Mouse (Mus musculus): Measurements from ENCODE around the gene Fam69a.
"Not testable (repeated sequence)": the region's sequence is repeated elsewhere in the genome, so short reads cannot be mapped to it uniquely, and the experiment has no call there.

Gene Fam69a

DNA sequence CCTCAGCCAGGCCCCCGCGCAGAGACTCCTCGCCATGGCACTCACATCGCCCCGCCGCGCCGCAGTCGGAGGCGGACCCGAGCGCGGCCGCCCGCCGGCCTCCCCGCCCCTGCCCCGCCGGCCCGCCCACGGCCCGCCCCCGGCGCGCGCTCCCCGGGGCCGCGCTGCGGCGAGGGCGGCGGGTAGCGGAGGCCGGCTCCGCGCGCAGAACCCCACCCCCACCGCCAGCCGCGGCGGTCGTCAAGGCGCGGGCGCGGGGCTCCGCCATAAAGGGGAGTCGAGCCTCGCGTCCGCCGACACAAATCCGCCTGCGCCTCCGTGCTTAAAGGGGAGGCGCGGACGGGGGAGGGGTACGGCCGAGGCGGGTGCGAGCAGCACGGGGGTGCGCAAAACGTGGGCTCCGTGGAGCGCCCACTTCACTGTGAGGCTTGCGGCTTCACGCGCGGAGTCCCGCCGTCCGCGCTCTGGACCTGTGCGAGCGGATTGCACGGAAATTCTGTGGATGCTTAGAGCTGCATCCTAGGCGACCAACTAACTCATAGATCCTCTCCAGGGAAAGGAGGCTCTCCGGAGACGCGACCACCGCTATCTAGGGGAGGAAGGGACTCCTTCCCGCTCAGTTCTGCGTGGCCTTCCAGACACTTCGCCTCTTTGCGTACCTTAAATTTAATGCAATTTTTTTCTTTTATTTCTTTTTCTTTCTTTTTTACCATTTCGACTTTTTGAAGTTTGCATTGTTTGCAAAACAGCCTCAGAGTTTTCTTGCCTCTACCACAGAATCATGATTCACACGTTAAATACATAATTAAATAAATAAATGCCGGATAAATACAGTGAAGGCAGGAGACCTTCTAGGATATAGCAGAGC, at the start of gene Fam69a:
Gene Fam69a, minus strand, starts transcription at position 119 of the 868 bp plus-strand sequence.
- peak; percentile 25 to 74 for DNase-seq (ENCODE audit: low spot score in 2 of 2)

DNA sequence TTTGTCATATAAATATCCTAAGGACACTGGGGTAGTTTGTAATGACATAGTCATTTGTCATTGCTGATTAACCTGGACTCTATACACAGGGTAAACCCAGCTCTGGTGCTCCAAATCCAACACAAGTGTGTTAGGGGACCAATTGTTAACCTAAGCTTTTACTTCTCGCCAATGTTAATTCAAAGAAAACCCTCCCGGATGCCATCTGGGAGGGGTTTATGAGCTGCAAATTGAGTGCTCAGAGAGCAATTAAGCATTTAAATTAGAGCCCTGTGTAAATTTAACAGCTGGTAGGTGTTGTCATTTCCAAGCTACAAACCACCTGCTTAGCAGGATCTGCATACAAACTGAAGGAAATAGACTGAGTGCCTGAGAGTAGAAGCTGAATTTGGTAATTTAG, 48.6 kb upstream of the Fam69a start:
- no peak for DNase-seq (ENCODE audit: low spot score in 2 of 2)

- peak in 1 of 2 experiments; percentile 23 for DNase-seq (ENCODE audit: low spot score in 2 of 2)
Measured at GRCm38 (mm10) chr5:108034194-108034593, 47.3 kb upstream of the Fam69a start.

DNA sequence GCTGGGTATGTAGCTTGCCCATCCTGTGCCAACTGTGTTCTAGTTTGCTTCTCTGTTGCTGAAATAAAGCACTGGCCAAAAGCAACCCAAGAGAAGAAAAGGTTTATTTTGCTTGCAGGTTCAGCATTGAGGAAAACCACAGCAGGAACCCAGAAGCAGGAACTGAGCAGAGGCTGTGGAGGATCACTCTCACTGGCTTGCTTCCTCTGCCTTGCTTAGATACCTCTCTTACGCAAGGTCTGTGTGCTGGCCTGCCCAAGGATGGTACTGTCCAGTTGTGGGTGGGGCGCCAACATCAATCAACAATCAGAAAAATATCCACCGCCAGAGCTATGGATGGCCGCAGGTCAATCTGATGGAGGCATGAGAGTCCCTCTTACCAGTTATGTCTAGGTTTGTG, 44.4 kb upstream of the Fam69a start:
- DNase-seq (ENCODE audit: low spot score in 2 of 2): no peak

GRCm38 (mm10) chr5:108029968-108030367, 43.1 kb upstream of the Fam69a start:
- DNase-seq (ENCODE audit: low spot score in 2 of 2): peak in 1 of 2 experiments; percentile 7

GRCm38 (mm10) chr5:108028797-108029536, 42.1 kb upstream of the Fam69a start:
- not testable (repeated sequence) for DNase-seq (ENCODE audit: low spot score in 2 of 2)

- no peak for DNase-seq (ENCODE audit: low spot score in 2 of 2)
Measured at GRCm38 (mm10) chr5:108028230-108028629, 41.3 kb upstream of the Fam69a start.

- no peak for DNase-seq (ENCODE audit: low spot score in 2 of 2)
Measured at GRCm38 (mm10) chr5:108021346-108021745, 34.5 kb upstream of the Fam69a start.

DNA sequence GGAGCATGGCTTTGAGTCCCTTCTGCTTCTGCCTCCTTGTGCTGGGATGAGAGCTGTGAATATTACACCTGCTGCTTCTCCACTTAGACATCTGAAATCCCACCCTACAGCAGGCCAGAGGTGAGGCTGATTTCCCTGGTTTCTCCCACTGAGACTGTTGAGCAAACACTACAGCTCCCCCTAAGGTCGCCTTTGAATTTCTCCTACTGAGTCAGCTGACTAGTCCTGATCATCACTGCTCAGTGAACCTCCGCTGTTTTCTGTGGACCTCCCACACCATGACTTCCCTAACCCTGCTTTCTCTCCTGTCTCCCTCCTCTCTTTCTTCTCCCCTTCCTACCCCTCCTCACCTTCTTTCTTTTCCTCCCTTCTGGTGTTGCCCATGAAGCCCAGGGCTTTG, 32.5 kb upstream of the Fam69a start:
- no peak for DNase-seq (ENCODE audit: low spot score in 2 of 2)

GRCm38 (mm10) chr5:108017232-108017631, 30.3 kb upstream of the Fam69a start:
- DNase-seq (ENCODE audit: low spot score in 2 of 2): no peak

GRCm38 (mm10) chr5:108015422-108015821, 28.5 kb upstream of the Fam69a start:
- DNase-seq (ENCODE audit: low spot score in 2 of 2): no peak

DNA sequence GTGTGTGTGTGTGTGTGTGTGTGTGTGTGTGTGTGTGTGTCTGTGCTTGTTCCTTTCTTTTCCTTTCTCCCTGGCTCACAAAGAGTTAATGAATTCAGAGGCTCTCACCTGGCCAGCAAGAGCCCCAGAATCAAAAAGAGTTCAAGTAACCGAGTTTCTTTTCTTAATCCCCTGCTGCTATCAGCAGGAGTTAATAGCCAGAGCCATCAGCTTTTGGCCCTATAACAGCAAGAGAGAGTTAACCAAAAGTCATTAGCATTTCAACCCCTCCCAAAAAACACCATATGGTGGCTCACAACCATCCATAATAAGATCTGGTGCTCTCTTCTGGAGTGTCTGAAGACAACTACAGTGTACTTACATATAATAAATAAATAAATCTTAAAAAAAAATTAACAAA, 27.3 kb upstream of the Fam69a start:
- no peak for DNase-seq (ENCODE audit: low spot score in 2 of 2)

DNA sequence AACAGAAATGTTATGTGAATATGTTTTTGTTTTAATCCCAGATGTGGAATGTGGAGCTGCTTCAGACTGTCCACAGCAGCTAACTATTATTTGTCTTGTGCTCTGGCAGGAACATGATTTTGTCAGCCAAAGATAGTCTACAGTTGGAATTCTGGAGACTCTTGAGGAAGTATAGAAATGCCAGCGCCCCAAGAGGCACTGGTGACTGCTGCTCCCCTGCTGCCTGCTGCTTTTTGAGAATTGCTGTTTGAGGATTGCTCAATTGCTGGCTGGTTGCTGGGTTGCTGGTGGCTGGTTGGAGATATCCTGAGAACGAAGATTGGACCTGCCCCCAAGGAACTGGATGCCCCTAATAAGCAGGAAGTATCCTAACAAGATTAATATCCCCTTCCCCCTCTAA, 22.8 kb upstream of the Fam69a start:
- no peak for DNase-seq (ENCODE audit: low spot score in 2 of 2)

DNA sequence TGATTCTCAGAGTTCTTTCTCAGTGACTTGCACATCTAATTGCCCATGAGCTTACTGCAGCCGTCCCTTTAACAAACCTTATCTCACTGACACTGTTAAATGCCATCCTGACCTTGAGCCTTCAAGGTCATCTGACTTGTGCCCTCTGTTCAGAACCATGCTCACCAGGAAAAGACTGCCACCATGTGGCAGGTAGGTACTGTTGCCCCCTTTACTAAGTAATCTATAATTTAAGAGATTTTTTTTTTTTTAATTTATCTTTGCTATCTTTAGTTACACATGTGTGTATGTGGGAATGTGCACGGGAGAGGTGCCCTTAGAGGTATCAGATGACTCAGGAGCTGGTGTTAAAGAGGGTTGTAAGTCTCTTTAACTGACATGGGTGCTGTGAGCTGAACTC, 18.2 kb upstream of the Fam69a start:
- no peak for DNase-seq (ENCODE audit: low spot score in 2 of 2)

- DNase-seq (ENCODE audit: low spot score in 2 of 2): no peak
Measured at GRCm38 (mm10) chr5:108002734-108003133, 15.8 kb upstream of the Fam69a start.

DNA sequence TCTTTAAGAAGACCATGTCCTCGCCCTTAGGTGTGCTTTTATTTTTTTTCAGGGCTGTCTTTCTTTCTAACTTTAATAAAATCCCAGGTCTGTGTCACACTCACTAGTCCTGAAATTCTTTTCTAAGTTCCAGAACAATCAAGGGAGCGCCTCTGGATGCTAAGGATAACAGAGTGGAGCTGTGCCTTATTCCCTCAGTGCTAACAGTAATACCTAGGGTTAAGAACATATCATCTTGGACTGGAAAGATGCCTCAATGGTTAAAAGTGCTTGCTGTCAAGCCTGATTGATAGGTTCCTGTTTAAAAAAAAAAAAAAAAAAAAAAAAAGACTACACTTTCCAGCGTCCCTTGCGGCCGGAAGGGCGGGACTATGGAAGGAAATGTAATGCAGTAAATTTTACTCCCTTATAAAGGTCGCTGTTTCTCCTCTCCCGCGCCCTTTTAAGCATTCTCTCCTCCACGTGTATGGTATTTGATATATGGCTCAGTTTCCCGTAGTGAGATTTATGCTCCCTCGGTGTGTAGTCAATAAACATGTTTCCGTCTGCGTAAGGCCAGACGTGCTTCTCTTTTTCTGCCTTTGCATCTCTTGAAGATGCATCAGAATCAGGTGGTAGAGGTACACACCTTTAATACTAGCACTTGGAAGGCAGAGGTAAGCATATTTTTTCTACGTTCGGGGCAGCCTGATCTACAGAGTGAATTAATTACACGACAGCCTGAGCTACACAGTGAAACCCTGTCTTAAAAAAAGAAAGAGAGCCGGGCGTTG, 14.1 kb upstream of the Fam69a start:
- peak; percentile 22 to 48 for DNase-seq (ENCODE audit: low spot score in 2 of 2)

DNA sequence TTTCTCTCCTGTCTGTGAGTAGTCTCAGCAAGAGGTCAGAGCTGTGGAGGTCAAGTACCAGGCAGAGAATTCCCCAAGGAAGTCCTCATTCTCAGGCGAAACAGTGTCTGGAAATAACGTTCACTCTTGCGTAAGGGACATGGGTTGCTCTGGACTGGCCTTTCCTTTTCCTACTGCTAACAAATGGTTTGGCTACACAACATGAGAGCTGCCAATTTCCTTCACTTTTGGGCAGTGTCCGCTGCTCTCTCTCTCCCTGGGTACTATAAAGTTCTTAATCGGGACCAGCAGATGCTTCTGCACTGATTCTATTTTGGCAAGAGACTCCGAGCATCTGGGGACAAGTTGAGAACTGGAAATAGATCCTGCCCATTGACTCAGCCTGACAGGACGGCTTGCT, 10.8 kb upstream of the Fam69a start:
- no peak for DNase-seq (ENCODE audit: low spot score in 2 of 2)

DNA sequence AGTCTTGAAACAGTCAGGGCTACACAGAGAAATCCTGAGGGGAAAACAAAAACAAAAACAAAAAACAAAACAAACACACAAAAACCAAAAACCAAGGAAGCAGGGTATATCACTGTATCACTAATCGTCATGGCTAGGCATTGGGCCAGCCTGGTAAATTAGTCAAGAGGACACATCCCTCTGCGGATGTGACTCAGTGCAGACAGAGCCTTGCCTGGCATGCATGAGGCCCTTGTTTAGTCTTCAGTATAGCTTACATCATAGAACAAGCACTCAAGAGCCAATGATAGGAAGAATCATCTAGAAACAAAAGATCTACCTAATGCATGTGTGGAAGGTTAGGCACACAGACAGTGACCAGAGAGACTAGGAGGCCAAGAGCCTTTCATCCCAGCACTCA, 9.1 kb upstream of the Fam69a start:
- no peak for DNase-seq (ENCODE audit: low spot score in 2 of 2)

DNA sequence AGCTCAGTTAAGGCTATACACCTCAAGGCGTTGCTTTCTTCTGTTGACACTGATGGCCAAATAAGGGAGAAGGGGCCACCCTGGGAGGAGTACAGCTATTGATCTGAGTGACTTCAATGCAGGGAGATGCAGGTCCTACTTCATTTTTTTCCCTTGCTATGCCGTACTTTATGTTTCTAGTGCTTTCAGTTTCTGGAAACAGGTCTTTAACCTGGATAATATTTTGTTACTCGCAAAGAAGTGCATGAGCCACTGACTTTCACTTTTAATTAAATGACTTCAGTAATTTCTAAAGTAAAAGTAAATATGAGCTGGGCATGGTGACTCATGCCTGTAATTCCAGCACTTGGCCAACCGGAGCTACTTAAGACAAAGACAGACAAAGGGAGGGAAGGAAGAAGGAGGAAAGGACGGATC, 958 bp upstream of the Fam69a start:
- DNase-seq (ENCODE audit: low spot score in 2 of 2): no peak

GRCm38 (mm10) chr5:107986255-107986966, 474 bp downstream of the Fam69a start:
- peak; percentile 46 to 75 for DNase-seq (ENCODE audit: low spot score in 2 of 2)

GRCm38 (mm10) chr5:107983946-107984345, 2.9 kb downstream of the Fam69a start:
- DNase-seq (ENCODE audit: low spot score in 2 of 2): no peak

- no peak for DNase-seq (ENCODE audit: low spot score in 2 of 2)
Measured at GRCm38 (mm10) chr5:107982016-107982415, 4.9 kb downstream of the Fam69a start.

Measured in left cerebral cortex, adult 9 months (tissue).